Mouse (Mus musculus) c-Kit-negative CD71-positive TER-119-positive erythroid progenitor cells, embryonic 14.5 days (primary cell): ENCODE data around the gene Gm7173.

Source experiments
- DNase-seq: peaks from one replicate; pipeline ENCODE4 v3.0.0-alpha.2; 2013; ENCODE audit warnings: low read depth, low spot score

Gm7173 gene

DNA sequence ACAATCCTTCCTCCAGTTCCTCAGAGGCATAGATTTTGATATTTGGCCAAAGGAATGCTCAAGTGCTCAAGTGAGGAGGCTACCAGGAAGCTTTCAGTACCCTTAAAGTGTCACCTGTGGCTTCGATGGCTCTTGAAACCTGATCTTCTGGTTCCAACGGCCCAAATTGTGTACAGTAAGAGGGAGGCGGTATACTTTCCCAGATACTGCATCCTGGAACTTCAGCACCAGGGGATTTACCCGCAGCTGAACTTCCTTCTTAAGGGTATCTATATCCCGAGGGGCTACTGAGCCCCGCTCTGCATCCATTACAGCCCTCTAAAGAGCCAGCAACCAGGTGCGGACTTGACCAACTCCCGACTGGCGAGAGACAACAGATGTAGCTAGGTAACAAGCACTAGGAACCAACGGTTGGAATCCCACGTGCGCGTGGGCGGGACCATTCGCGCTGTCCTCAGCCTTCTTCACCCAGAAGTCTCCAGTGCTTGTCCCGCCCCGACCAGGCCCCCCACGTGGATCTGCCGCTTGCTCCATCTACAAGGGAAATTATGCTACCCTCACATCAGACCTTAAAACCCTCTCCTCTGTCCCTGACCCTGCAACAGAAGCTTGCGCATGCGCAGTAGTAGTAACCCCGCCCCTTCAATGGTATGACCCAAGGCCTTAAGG is at the start of gene Gm7173:
Gm7173 (minus strand) TSS at position 309 of the 669 bp plus-strand sequence.
- no peak for DNase-seq

DNA sequence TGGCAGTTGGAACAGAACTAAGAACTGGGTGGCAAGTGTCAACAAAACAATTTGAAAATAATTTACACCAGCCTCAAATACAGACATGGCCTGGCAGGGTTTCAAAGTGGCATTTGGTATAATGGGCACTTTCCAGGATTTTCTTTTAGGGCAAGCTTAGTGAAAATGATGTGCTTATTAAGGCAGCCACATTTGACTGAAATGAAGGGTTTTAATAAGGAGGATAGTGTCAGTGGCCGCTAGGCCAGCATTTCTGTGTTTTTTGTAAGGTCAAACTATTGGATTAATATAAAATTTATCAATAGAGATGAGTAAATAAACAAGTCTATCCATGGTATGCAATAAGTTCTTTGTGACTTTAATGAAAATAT is 546 bp upstream of the Gm7173 start:
- DNase-seq, result no peak

DNA sequence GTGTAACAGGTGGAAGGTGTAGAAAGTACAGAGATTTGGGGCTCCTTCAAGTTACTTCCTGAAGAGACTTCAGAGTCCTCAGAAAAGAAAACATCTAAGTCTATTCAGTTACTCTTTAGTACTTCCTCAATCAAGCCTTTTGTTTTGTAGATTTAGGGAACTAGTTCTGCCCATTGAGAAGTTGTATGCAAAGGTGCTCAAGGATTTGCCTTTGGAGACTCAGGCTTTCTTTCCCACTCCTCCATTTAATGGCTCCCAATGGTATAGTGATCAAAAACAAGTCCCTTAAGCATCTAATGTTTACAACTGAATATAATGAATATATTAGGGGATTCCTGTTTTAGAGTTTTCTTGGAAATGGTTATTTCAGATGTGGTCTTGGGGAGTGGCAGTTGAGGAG is 200.3 kb downstream of the Gm7173 start:
- no peak for DNase-seq
